Mouse (Mus musculus) lung, postnatal 14 days (tissue): Measurements from ENCODE around the gene St7.

Source experiments
- DNase-seq: peaks from one replicate; pipeline ENCODE4 v3.0.0; 2021

Gene St7

GRCm38 (mm10) chr6:17912825-17913224 lies 220.1 kb downstream of the St7 start:
- no peak for DNase-seq

DNA sequence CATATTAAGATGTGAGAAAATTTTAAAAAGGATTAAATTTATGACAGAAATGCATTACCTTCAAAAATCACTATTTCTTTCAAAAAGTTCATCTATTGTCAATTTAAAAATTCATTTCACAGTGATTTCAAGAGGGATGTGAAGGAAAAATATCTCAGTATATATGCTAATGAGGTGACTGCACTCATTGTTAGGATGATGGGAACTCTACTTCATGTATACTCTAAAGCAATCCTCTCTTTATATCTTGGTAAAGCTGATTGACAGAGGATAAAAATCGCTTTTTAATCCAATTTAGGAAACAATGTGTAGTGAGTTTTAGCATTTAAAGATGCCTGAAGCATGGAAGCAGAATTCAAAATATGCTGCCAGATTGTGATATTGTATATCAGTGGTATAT lies 220.6 kb downstream of the St7 start:
- DNase-seq = no peak

- no peak for DNase-seq
Observed at GRCm38 (mm10) chr6:17914300-17914699, 221.6 kb downstream of the St7 start.

GRCm38 (mm10) chr6:17917233-17917632 lies 224.5 kb downstream of the St7 start:
- no peak for DNase-seq

DNA sequence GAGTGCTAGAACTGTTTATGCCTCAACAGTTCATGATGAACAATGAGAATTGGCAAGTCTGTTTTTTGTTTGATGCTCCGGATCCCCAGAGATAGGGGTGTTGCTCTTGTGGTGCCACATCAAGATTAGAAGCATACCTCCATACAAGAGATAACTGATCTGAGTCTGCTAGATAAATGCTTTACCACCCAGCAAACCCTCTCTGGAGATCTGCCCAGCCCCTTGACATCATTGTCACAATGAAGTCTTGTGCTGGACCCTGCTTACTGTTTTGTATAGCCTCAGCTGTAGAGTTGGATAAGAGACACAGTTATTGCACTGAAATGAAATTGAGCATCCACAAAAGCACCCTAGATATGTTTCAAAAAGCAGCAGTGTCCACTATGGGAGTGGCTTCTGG lies 229.4 kb downstream of the St7 start:
- no peak for DNase-seq

- DNase-seq = no peak
Observed at GRCm38 (mm10) chr6:17922967-17923366, 230.2 kb downstream of the St7 start.

GRCm38 (mm10) chr6:17923370-17923769 lies 230.6 kb downstream of the St7 start:
- DNase-seq = no peak

GRCm38 (mm10) chr6:17923894-17924505 lies 231.3 kb downstream of the St7 start:
- DNase-seq = no peak

DNA sequence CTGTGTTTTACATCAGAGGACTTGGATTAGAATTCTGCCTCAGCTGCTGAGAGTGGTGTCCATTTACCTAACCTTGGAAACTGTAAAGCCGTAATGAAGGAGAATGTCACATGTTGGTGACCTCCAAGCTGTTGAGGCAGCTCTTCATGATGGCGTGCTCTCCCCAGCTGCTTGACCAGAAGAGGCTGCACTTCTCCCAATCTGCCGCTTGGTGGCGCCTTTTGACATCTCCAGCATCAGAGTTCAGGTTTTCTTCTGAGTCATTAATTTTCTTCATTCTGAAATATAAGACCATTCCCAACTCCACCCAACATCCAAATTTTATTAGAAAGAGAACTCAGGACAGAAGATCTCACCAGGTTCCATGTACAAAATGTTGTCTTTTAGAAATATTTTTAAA lies 232.5 kb downstream of the St7 start:
- peak; percentile 38 for DNase-seq

DNA sequence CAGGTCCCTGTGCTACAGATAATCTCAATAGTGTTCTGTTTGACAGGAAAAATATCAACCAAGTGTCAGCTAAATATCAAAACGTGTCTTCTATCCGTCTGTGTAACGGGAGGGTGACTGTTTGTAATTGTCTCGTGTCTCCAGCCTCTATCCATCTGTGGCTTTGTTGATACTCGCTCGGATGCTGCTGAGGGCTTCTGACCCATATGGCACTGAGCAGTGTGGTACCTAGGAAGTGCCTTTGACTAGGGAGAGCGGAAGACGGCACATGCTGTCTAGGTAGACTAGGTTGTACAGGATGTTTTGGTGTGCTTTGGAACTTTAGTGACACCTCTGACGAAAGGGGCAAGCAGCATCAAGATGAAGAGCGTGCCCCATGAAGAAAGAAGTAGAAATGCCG lies 235.0 kb downstream of the St7 start:
- no peak for DNase-seq

DNA sequence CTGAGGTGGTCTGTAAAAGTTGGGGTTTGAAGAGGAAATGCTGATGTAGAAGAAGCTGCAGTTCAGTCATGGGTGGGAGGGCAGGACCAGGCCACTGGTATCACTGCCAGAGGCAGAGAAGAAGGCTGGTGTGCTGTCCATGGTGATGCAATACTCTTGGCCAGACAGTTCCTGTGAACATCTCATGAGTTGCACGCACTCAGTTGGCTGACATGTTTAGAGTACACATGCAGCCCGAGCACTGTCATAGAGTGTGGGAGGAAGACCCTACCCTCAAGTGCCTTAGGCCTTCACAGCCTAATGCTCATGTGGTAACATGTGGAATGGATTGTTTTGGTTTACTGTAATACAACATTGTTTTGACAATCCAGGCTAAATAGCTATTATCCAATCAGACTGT lies 238.5 kb downstream of the St7 start:
- DNase-seq = no peak

- DNase-seq = no peak
Observed at GRCm38 (mm10) chr6:17931835-17932234, 239.1 kb downstream of the St7 start.

GRCm38 (mm10) chr6:17932806-17933205 lies 240.1 kb downstream of the St7 start:
- no peak for DNase-seq

DNA sequence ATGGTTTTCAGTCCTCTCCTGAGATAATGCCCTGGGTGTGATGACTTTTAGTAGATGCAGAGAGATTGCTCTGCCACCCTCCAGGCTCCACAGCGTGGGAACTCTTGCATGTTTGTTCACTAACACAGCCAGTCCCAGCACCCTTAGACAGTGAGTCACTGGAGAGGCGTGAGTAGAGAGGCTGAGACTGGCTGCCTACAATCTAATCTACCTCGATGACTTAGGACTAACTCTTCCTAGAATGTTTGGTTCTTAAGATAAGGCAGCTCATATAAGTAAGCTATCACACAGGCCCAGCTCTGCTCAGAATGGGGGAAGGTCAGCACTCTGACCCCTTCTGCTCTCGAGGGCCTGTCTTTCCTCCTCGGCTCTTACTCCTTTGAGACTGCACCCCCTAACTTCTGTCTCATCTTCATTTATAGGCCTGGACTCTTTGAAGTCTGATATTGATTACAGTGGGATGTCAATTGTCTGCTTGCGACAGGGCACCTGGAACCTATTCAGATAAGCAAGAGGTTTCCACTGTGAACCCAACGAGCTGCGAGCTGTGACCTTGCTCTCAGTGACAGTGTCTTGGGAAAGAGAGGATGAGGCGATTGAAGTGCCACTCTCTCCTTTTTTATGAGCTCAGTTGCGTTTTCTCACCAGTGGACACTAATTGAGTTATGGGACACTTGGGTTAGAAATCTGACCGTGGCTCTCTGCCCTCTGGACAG lies 246.1 kb downstream of the St7 start:
- no peak for DNase-seq

- no peak for DNase-seq
Observed at GRCm38 (mm10) chr6:17941916-17942315, 249.2 kb downstream of the St7 start.

- no peak for DNase-seq
Observed at GRCm38 (mm10) chr6:17942344-17942743, 249.6 kb downstream of the St7 start.

GRCm38 (mm10) chr6:17943877-17944617 lies 251.3 kb downstream of the St7 start:
- DNase-seq = peak; percentile 58

- no peak for DNase-seq
Observed at GRCm38 (mm10) chr6:17946456-17946855, 253.7 kb downstream of the St7 start.

DNA sequence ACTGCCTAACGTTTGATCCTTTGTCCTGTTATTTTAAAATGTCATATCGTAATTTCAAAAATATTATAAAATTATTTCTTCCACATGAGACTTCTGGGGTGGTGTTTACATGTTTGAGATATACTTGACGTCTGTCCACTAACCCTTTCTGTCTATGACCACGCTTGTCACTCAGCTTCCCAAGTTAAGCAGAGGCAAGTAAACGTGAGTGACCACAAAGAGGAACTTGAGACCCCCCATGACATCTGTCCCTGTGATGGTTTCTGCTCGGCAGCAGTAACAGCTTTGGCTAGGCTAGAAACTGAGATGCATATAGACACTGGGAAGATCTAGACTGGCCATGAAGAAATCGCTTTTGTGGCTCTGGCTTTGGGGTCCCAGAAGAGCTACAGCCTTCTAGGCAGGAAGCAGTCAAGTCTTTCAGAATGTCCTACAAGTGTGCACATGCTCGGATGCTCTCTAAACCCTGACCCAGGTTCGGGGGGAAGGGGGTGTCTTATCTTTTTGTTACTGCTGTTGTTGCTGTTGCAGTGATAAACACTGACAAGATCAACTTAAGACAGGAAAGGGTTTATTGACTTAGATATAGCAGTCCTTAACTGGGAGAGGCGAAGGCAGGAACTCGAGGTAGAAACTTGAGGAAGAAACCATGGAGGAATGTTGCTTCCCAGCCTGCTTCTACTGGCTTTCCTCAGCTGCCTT lies 254.5 kb downstream of the St7 start:
- no peak for DNase-seq

GRCm38 (mm10) chr6:17949103-17949502 lies 256.4 kb downstream of the St7 start:
- no peak for DNase-seq

- no peak for DNase-seq
Observed at GRCm38 (mm10) chr6:17951779-17952178, 259.0 kb downstream of the St7 start.

GRCm38 (mm10) chr6:17963455-17963854 lies 270.7 kb downstream of the St7 start:
- DNase-seq = no peak

GRCm38 (mm10) chr6:17968467-17969144 lies 275.9 kb downstream of the St7 start:
- DNase-seq = no peak
